Mouse (Mus musculus) C2C12 (cell line): Measurements from ENCODE around the gene Sfxn5. TPM values are rescaled to one million over a fixed set of nuclear protein-coding genes. Genes with fewer than 3 reads are reported as not detected.
A peak's percentile ranks its signal among the peaks of the same experiment; 100 is the strongest.

Source experiments
- H3K27me3 ChIP-seq: one replicate; pipeline ENCODE4 v1.6.1; 2011; ENCODE audit not compliant: control insufficient read depth, insufficient read depth, insufficient read length
- H3K36me3 ChIP-seq: one replicate; pipeline ENCODE4 v1.6.1; 2011; ENCODE audit not compliant: control insufficient read depth, insufficient read depth
- H3K4me3 ChIP-seq: one replicate; pipeline ENCODE4 v1.5.1; 2011; ENCODE audit warnings: mild to moderate bottlenecking, control low read depth; ENCODE audit not compliant: poor library complexity, insufficient read depth, severe bottlenecking
- H3K79me2 ChIP-seq: one replicate; pipeline ENCODE4 v1.6.1; 2011; ENCODE audit not compliant: control insufficient read depth, insufficient read depth
- H3K79me3 ChIP-seq: one replicate; pipeline ENCODE4 v1.6.1; 2011; ENCODE audit warnings: low read depth, control low read depth
- H3ac ChIP-seq: one replicate; pipeline ENCODE3; 2011; ENCODE audit warnings: low read depth; ENCODE audit not compliant: control insufficient read depth, insufficient read length
- CEBPB ChIP-seq: IDR thresholded peaks from one replicate; pipeline ENCODE4 v1.6.1; 2011; ENCODE audit warnings: low read depth, mild to moderate bottlenecking, control low read depth, moderate library complexity
- CTCF ChIP-seq: IDR thresholded peaks from one replicate; pipeline ENCODE4 v1.5.1; 2011; ENCODE audit not compliant: control insufficient read depth, insufficient read depth, insufficient read length
- FOSL1 ChIP-seq: IDR thresholded peaks from one replicate; pipeline ENCODE4 v1.8.0; 2011; ENCODE audit warnings: mild to moderate bottlenecking, low read length; ENCODE audit not compliant: poor library complexity, insufficient read depth, severe bottlenecking
- MAX ChIP-seq: IDR thresholded peaks from one replicate; pipeline ENCODE4 v1.6.1; 2011; ENCODE audit warnings: mild to moderate bottlenecking, control low read depth
- MYOD1 ChIP-seq: IDR thresholded peaks from one replicate; pipeline ENCODE4 v1.6.1; 2011; ENCODE audit warnings: low read depth; ENCODE audit not compliant: control insufficient read depth, insufficient read length
- MYOG ChIP-seq: IDR thresholded peaks from one replicate; pipeline ENCODE4 v1.6.1; 2011; ENCODE audit not compliant: control insufficient read depth, insufficient read length; ENCODE audit errors: extremely low read depth
- USF1 ChIP-seq: IDR thresholded peaks from one replicate; pipeline ENCODE4 v1.6.1; 2011; ENCODE audit warnings: low read depth, mild to moderate bottlenecking, control low read depth, moderate library complexity
- polyA plus RNA-seq: library from polyadenylated mRNA; unstranded; fragments of >200 nt; fragmentation: generic; extraction: Trizol; gene quantifications from one replicate; pipeline ENCODE4 v1.2.1, GENCODE M21; 2012; ENCODE audit warnings: missing spikeins

Sfxn5 gene
- polyA plus RNA-seq, 1 experiment: 2.2 TPM

DNA sequence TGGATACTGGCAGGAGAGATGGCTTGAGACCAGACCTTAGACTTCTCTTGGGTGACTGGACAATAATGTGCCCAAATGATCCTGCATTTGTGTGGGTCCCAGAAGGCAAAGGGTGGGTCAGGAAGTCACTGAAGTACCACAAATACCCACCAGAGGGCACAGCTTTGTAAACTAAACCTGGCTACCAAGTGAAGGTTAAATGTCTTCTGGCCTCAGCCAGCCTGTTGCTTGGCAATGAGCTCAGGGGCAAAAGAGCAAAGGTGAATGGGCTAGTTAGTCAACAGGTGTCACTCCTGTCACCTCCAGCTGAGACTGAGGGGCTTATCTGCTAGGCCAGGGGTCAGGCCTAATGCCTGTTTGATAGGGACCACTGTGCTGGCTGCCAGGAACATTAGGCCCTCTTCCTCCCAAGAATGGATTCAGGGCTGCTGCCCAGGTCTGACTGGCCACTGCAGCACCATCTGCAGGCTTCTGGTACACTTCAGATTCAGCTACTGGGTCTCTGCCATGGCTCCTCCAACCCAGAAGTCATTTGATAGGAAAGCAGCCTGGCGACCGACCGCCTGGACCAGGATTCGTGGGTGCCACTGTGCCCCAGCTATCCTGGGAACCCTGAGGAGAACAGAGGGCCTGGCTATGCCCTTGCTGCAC lies 70.2 kb downstream of the Sfxn5 start:
- no peaks in the 10 kb centered on the region for H3K36me3 ChIP-seq
- H3K4me3 ChIP-seq: no peak overlapping the region
- peaks cover 22% of the 10 kb centered on the region for H3K27me3 ChIP-seq
- H3K79me2 ChIP-seq: no peaks in the 10 kb centered on the region
- H3K79me3 ChIP-seq: no peaks in the 10 kb centered on the region
- H3ac ChIP-seq: no peak overlapping the region
- TF ChIP-seq MYOD1: no peak
- no peak for TF ChIP-seq FOSL1
- no peak for TF ChIP-seq CEBPB
- no peak for TF ChIP-seq MAX
- peak; percentile 29 for TF ChIP-seq CTCF
- TF ChIP-seq USF1: no peak
- TF ChIP-seq MYOG: no peak

GRCm38 (mm10) chr6:85259094-85259630 lies 74.1 kb downstream of the Sfxn5 start:
- H3K79me2 ChIP-seq: no peaks in the 10 kb centered on the region
- TF ChIP-seq FOSL1 (no peak), MAX (no peak), CTCF (no peak), CEBPB (no peak), MYOD1 (no peak), USF1 (no peak), MYOG (no peak)
- H3K27me3 ChIP-seq: peaks cover 17% of the 10 kb centered on the region
- H3K79me3 ChIP-seq: no peaks in the 10 kb centered on the region
- no peak overlapping the region for H3K4me3 ChIP-seq
- no peaks in the 10 kb centered on the region for H3K36me3 ChIP-seq
- no peak overlapping the region for H3ac ChIP-seq

DNA sequence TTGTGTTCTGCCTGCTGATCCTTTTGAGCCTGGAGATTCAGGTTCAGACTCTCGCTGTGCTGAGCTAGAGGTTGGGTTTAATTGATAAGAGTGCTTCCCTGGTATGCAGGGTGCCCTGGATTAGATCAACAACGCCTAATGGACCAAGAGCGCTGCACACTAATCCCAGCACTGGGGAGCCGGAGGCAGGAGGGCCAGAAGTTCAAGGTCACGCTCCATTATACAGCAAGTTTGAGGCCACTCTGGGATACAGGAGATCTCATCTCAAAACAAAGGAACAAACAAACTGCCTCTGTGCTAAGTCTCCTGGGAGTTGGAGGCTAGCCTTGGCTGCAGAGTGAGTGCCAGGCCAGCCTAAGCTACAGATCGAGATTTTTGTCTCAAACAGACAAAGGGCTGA lies 77.6 kb downstream of the Sfxn5 start:
- TF ChIP-seq USF1: no peak
- TF ChIP-seq MYOD1: no peak
- TF ChIP-seq CEBPB: no peak
- no peak for TF ChIP-seq MYOG
- TF ChIP-seq MAX: no peak
- no peak for TF ChIP-seq CTCF
- no peak for TF ChIP-seq FOSL1
- H3K79me2 ChIP-seq: no peaks in the 10 kb centered on the region
- no peak overlapping the region for H3K4me3 ChIP-seq
- peaks cover 17% of the 10 kb centered on the region for H3K27me3 ChIP-seq
- H3ac ChIP-seq: no peak overlapping the region
- H3K79me3 ChIP-seq: no peaks in the 10 kb centered on the region
- no peaks in the 10 kb centered on the region for H3K36me3 ChIP-seq

DNA sequence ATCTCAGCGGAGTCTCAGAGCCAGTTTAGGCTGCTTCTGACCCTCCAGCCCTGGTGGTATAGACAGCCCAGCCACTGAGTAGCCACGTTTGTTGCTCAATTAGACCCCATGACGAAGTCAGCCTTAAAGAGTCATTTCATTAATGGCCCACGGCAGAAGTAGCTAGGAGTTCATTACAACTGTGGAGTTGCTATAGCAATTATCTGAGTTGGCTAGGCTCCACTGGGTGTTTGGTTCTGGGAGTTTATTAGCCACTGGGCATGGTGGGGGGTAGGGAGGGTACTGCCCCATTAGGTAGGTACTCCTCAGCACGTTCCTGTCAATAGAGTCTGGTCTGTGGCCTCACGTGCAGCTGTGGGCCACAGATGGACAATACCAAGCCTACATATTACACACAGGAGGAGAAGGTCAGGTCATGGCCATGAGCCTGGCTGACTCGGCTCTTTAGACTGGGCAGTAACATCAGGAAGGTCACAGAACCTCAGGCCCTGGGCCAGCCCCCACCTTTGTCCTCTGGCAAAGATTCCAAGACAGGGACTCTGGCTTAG lies 79.2 kb downstream of the Sfxn5 start:
- no peaks in the 10 kb centered on the region for H3K79me2 ChIP-seq
- no peaks in the 10 kb centered on the region for H3K79me3 ChIP-seq
- H3K4me3 ChIP-seq: no peak overlapping the region
- peaks cover 14% of the 10 kb centered on the region for H3K27me3 ChIP-seq
- no peak overlapping the region for H3ac ChIP-seq
- TF ChIP-seq MAX (no peak), MYOD1 (no peak), FOSL1 (no peak), CTCF (no peak), CEBPB (no peak)
- no peaks in the 10 kb centered on the region for H3K36me3 ChIP-seq

DNA sequence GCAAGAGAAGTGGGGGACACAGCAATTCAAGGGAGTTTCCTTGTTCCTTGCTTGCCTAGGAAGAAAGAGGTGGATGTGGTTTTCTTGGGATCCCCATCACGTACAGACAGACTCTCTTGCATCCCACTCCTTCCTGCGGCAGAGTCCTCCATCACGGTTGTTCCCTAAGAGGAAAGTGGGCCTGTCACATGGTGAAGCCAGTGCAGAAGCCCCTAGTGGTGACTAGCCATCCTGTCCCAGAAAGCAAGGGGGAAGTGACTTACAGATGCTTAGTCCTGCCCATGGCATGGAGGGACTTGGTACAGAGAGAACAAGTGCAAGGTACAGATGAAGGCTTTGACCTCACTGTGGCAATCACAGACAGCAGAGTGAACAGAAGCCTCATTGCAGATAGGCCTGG lies 79.9 kb downstream of the Sfxn5 start:
- TF ChIP-seq CEBPB (no peak), MYOG (no peak), CTCF (no peak), MAX (no peak), USF1 (no peak), FOSL1 (no peak), MYOD1 (no peak)
- H3K4me3 ChIP-seq: no peak overlapping the region
- H3K79me3 ChIP-seq: no peaks in the 10 kb centered on the region
- H3K36me3 ChIP-seq: no peaks in the 10 kb centered on the region
- no peaks in the 10 kb centered on the region for H3K79me2 ChIP-seq
- H3ac ChIP-seq: no peak overlapping the region
- peaks cover 10% of the 10 kb centered on the region for H3K27me3 ChIP-seq
